Mouse (Mus musculus) liver, adult 2 months (tissue): Measurements from ENCODE around the gene Lrrc36.

Experiments
- CTCF ChIP-seq: fragments of 200-500 bp; IDR thresholded peaks from 2 replicates; pipeline ENCODE4 v1.5.1; 2011; ENCODE audit warnings: low read depth, low read length, control low read depth
- POLR2A ChIP-seq: fragments of 200-500 bp; IDR thresholded peaks from 2 replicates; pipeline ENCODE4 v1.6.1; 2011; ENCODE audit warnings: low read length, control low read depth; ENCODE audit not compliant: insufficient read depth; ENCODE audit errors: extremely low read depth

- TF ChIP-seq CTCF (peak; percentile 53), POLR2A (no peak)
These were observed 25.5 kb downstream of the Lrrc36 start for GRCm38 (mm10) chr8:105438865-105439264.
